Mouse (Mus musculus): ENCODE measurements around the gene Zfpm1.
A peak's percentile ranks its signal among the peaks of the same experiment; 100 is the strongest.

The Zfpm1 gene

GRCm38 (mm10) chr8:122274651-122275391 lies 7.1 kb upstream of the Zfpm1 start:
- DNase-seq (ENCODE audit: low read depth in 2 of 2, low spot score in 2 of 2) = no peak

GRCm38 (mm10) chr8:122276308-122276707 lies 5.6 kb upstream of the Zfpm1 start:
- no peak for DNase-seq (ENCODE audit: low read depth in 2 of 2, low spot score in 2 of 2)

GRCm38 (mm10) chr8:122277204-122277995 lies 4.5 kb upstream of the Zfpm1 start:
- DNase-seq (ENCODE audit: low read depth in 2 of 2, low spot score in 2 of 2) = no peak

- DNase-seq (ENCODE audit: low read depth in 2 of 2, low spot score in 2 of 2) = no peak
Observed at GRCm38 (mm10) chr8:122280156-122280555, 1.8 kb upstream of the Zfpm1 start.

GRCm38 (mm10) chr8:122280588-122281316 lies 1.2 kb upstream of the Zfpm1 start:
- no peak for DNase-seq (ENCODE audit: low read depth in 2 of 2, low spot score in 2 of 2)

- DNase-seq (ENCODE audit: low read depth in 2 of 2, low spot score in 2 of 2) = peak; percentile 97 to 98
Observed at GRCm38 (mm10) chr8:122281317-122282034, 465 bp upstream of the Zfpm1 start.

- peak; percentile 21 to 33 for DNase-seq (ENCODE audit: low read depth in 2 of 2, low spot score in 2 of 2)
Observed at GRCm38 (mm10) chr8:122282501-122283355, 787 bp downstream of the Zfpm1 start.

GRCm38 (mm10) chr8:122283356-122284202 lies 1.6 kb downstream of the Zfpm1 start:
- peak; percentile 28 to 37 for DNase-seq (ENCODE audit: low read depth in 2 of 2, low spot score in 2 of 2)

GRCm38 (mm10) chr8:122284203-122284658 lies 2.3 kb downstream of the Zfpm1 start:
- peak; percentile 54 to 60 for DNase-seq (ENCODE audit: low read depth in 2 of 2, low spot score in 2 of 2)

GRCm38 (mm10) chr8:122284659-122285261 lies 2.8 kb downstream of the Zfpm1 start:
- DNase-seq (ENCODE audit: low read depth in 2 of 2, low spot score in 2 of 2) = peak; percentile 39 to 43

GRCm38 (mm10) chr8:122285727-122286126 lies 3.8 kb downstream of the Zfpm1 start:
- no peak for DNase-seq (ENCODE audit: low read depth in 2 of 2, low spot score in 2 of 2)

- no peak for DNase-seq (ENCODE audit: low read depth in 2 of 2, low spot score in 2 of 2)
Observed at GRCm38 (mm10) chr8:122286899-122287298, 5.0 kb downstream of the Zfpm1 start.

- no peak for DNase-seq (ENCODE audit: low read depth in 2 of 2, low spot score in 2 of 2)
Observed at GRCm38 (mm10) chr8:122287742-122288141, 5.8 kb downstream of the Zfpm1 start.

- no peak for DNase-seq (ENCODE audit: low read depth in 2 of 2, low spot score in 2 of 2)
Observed at GRCm38 (mm10) chr8:122288344-122288743, 6.4 kb downstream of the Zfpm1 start.

- no peak for DNase-seq (ENCODE audit: low read depth in 2 of 2, low spot score in 2 of 2)
Observed at GRCm38 (mm10) chr8:122291075-122291474, 9.1 kb downstream of the Zfpm1 start.

- no peak for DNase-seq (ENCODE audit: low read depth in 2 of 2, low spot score in 2 of 2)
Observed at GRCm38 (mm10) chr8:122291549-122291948, 9.6 kb downstream of the Zfpm1 start.

- no peak for DNase-seq (ENCODE audit: low read depth in 2 of 2, low spot score in 2 of 2)
Observed at GRCm38 (mm10) chr8:122293484-122293883, 11.5 kb downstream of the Zfpm1 start.

- DNase-seq (ENCODE audit: low read depth in 2 of 2, low spot score in 2 of 2) = no peak
Observed at GRCm38 (mm10) chr8:122294273-122294683, 12.3 kb downstream of the Zfpm1 start.

GRCm38 (mm10) chr8:122295389-122295788 lies 13.4 kb downstream of the Zfpm1 start:
- no peak for DNase-seq (ENCODE audit: low read depth in 2 of 2, low spot score in 2 of 2)

Measured in CD8-positive naive resting alpha-beta T cell, adult 2 months (primary cell).